Mouse (Mus musculus) forebrain, postnatal 0 days (tissue): ENCODE data around the gene Dock1. TPM values are rescaled to one million over a fixed set of nuclear protein-coding genes. Genes with fewer than 3 reads are reported as not detected.

Experiments
- ATAC-seq: fragments of 200-750 bp; cut with Nextera tagmentation; 2 replicates; pipeline ENCODE4 v1.8.0; 2017; ENCODE audit warnings: mild to moderate bottlenecking, moderate library complexity
- DNase-seq: peaks from one replicate; pipeline ENCODE4 v3.0.0-alpha.2; 2015
- H3K27ac ChIP-seq: fragments of 300-500 bp; sonication (generic); 2 replicates; pipeline ENCODE4 v1.5.1; 2014; ENCODE audit warnings: low read depth, mild to moderate bottlenecking, antibody characterized with exemption, low read length, moderate library complexity, mixed read lengths
- H3K27me3 ChIP-seq: fragments of 300-500 bp; sonication (generic); 2 replicates; pipeline ENCODE4 v1.6.1; 2014; ENCODE audit warnings: mild to moderate bottlenecking, low read length, mixed read lengths; ENCODE audit not compliant: insufficient read depth
- H3K36me3 ChIP-seq: fragments of 300-500 bp; sonication (generic); 2 replicates; pipeline ENCODE4 v1.6.1; 2014; ENCODE audit warnings: mild to moderate bottlenecking, moderate library complexity; ENCODE audit not compliant: insufficient read depth
- H3K4me1 ChIP-seq: fragments of 300-500 bp; sonication (generic); 2 replicates; pipeline ENCODE4 v1.6.1; 2014; ENCODE audit warnings: antibody characterized with exemption; ENCODE audit not compliant: insufficient read depth
- H3K4me2 ChIP-seq: fragments of 300-500 bp; sonication (generic); 2 replicates; pipeline ENCODE4 v1.6.1; 2014; ENCODE audit warnings: low read depth, mild to moderate bottlenecking, moderate library complexity
- H3K4me3 ChIP-seq: fragments of 300-500 bp; sonication (generic); 2 replicates; pipeline ENCODE4 v1.5.1; 2014; ENCODE audit warnings: low read depth, low read length, mixed read lengths
- H3K9ac ChIP-seq: fragments of 300-500 bp; sonication (generic); 2 replicates; pipeline ENCODE4 v1.6.1; 2014; ENCODE audit warnings: mild to moderate bottlenecking
- H3K9me3 ChIP-seq: fragments of 300-500 bp; sonication (generic); 2 replicates; pipeline ENCODE4 v1.6.1; 2016; ENCODE audit warnings: low read length
- CTCF ChIP-seq: sonication (generic); IDR thresholded peaks from 2 replicates; pipeline ENCODE4 v1.5.1; 2016; ENCODE audit warnings: antibody characterized with exemption, control low read depth, low read depth
- WGBS: fragments of 180-500 bp; shearing (Covaris S2); extraction: QIAGEN DNeasy Blood & Tissue Kit; methylation state at CpG from one replicate; pipeline ENCODE4 v1.1.7; 2014; 5-methylcytosine and 5-hydroxymethylcytosine counted together
- polyA plus RNA-seq: library from polyadenylated mRNA; unstranded; fragments of >200 nt; fragmentation: Nextera tagmentation; extraction: Ambion mirVana; gene quantifications from 2 replicates; pipeline ENCODE4 v1.2.1, GENCODE M21; 2015
- total RNA-seq: library from RNA; depleted of rRNA; stranded (reverse); fragments of >200 nt; gene quantifications from 2 replicates; pipeline ENCODE4 v1.2.3, GENCODE M21; 2014

Gene Dock1
- total and polyA plus RNA-seq, 2 experiments from 2014 or later = 5.5 to 12.6 TPM

DNA sequence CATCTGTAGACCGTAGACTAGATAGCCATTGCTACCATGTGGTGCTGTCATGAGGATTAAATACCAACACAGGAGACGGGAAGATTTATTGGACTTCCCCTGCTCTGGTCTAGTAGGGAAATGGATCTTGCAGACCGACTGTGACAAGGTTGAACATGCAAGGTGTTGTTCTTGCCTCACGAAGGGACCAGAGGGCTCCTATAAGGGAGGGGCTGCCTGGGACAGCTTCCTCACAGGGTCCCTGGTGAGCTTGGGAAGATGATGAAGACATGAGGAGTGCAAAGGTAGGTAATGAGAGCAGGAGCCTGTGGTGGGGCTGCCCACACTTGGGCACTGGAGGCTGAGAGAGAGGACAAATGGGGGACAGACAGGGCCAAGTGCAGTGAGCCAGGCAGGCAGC lies 25.0 kb downstream of the Dock1 start:
- H3K27ac ChIP-seq = no peak overlapping the region
- DNase-seq = no peak
- H3K4me1 ChIP-seq = no peaks in the 10 kb centered on the region
- no peak overlapping the region for H3K4me2 ChIP-seq
- no peak for TF ChIP-seq CTCF
- no peaks in the 10 kb centered on the region for H3K27me3 ChIP-seq
- WGBS = 96% methylated on average over 4 of the region's 4 CpGs
- no peak overlapping the region for H3K9ac ChIP-seq
- no peaks in the 10 kb centered on the region for H3K36me3 ChIP-seq
- no peak for ATAC-seq
- H3K4me3 ChIP-seq = no peak overlapping the region
- no peaks in the 10 kb centered on the region for H3K9me3 ChIP-seq

DNA sequence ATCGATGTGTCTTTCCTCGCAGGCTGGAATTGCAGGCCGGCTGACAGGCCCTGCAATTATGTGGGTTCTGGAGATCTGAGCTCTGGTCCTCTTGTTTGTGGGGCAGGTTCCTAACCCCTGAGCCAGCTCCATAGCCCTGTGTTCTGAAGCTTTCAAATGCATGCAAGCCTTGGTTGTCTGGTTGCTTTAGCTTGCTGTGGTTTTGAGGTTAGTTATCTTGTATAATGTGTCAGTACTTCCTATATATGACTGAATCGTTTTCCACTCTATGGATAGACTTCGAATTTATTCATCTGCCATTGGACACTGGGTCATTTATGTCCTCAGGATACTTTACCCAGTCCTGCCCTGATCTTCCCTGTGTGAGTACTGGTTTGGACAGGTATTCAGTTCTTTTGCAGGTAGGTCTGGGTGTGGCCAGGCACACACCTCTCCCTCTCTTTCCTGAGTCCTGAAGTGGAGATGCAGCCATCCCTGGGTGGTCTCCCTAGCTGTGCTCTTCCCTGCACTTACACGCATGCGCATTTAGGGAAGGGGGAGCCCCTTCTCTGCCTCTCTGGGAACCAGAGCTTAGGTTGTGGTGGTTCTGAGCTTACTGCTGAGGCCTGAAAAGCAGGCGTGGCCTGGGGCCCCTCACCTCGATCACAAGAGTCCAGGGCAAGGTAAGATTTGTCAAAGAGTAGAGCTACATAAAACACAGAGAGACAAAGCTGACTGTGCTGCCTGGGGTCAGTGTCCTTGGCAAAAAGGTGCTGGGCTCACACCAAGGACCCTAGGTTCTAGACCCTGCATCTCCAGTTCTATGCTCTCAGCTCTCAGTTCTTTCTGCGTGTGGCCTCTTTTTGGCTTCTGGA lies 25.9 kb downstream of the Dock1 start:
- Histone ChIP-seq H3K27ac (no peak overlapping the region), H3K4me3 (no peak overlapping the region), H3K4me2 (no peak overlapping the region), H3K9me3 (no peaks in the 10 kb centered on the region), H3K4me1 (no peaks in the 10 kb centered on the region), H3K27me3 (no peaks in the 10 kb centered on the region), H3K9ac (no peak overlapping the region), H3K36me3 (no peaks in the 10 kb centered on the region)
- WGBS = 85% methylated on average over 10 of the region's 10 CpGs
- DNase-seq (no peak), ATAC-seq (no peak)
- TF ChIP-seq CTCF = no peak

DNA sequence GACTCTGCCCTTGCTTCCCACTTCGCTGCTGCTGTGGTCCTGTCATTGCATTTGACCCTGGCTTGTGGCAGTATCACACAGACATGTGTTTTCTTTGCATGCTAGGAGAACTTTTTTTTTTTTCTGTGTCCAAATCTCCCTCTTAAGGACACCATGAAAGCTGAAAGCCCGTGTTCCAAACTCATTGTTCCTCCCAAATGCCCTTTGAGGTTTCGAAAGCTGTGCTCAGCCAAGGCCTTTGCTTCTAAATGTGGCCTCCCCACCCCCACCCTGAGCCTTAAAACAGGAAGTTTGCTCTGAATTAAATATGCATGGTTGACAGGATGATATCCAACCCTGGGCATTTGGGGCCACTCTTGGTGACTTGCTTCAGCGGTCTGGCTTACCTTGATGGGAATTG lies 27.0 kb downstream of the Dock1 start:
- no peak for ATAC-seq
- TF ChIP-seq CTCF = no peak
- H3K4me2 ChIP-seq = no peak overlapping the region
- no peaks in the 10 kb centered on the region for H3K4me1 ChIP-seq
- no peak overlapping the region for H3K4me3 ChIP-seq
- no peaks in the 10 kb centered on the region for H3K36me3 ChIP-seq
- 73% methylated on average over 4 of the region's 4 CpGs for WGBS
- H3K9ac ChIP-seq = no peak overlapping the region
- H3K9me3 ChIP-seq = no peaks in the 10 kb centered on the region
- no peak for DNase-seq
- H3K27ac ChIP-seq = no peak overlapping the region
- H3K27me3 ChIP-seq = no peaks in the 10 kb centered on the region

DNA sequence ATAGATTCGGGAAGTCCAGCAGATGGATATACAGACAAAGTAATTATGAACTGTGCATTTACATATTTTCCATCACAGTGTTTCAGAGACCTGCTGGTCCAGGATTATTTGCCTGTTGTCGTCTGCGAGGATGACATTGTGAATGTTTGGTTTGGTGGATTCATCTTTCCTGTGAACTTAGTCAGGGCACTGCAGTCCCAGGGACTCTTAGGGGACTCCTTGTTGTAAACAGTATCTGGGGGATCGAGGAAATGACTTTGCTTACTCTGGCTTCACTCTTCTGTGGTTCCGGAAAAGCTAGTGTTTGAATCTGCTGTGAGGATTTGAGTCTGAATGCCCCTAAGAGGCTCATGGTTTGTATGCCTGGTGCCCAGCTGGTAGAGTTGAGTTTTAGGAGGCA lies 27.8 kb downstream of the Dock1 start:
- H3K9ac ChIP-seq = no peak overlapping the region
- 90% methylated on average over 5 of the region's 5 CpGs for WGBS

DNA sequence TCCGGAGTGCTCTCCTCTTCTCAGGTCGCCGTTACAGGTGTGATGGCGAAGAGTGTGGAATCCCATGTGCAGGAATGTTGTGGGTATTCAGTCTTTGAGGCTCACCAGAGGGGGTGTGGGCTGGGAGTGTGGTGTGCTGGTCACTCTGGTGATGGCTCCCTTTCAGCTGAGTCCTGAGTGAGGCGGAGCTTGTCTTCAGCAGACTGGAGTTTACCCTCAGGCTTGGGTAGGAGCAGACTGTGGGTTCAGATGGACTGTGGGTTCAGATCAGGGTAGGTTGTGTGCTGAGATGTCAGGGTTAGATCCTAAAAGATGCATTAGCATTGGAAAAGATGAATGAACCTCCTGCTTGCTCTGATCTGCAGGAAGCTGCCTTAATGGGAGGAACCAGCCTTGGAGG lies 29.5 kb downstream of the Dock1 start:
- no peaks in the 10 kb centered on the region for H3K36me3 ChIP-seq
- no peaks in the 10 kb centered on the region for H3K9me3 ChIP-seq
- no peak for TF ChIP-seq CTCF
- no peak overlapping the region for H3K4me2 ChIP-seq
- DNase-seq (no peak), ATAC-seq (no peak)
- no peak overlapping the region for H3K9ac ChIP-seq
- WGBS = 77% methylated on average over 5 of the region's 5 CpGs
- H3K4me3 ChIP-seq = no peak overlapping the region
- no peaks in the 10 kb centered on the region for H3K27me3 ChIP-seq
- H3K4me1 ChIP-seq = no peaks in the 10 kb centered on the region
- no peak overlapping the region for H3K27ac ChIP-seq

More for the DNA sequence above, 27.8 kb downstream of the Dock1 start:
- Histone ChIP-seq H3K27ac (no peak overlapping the region), H3K4me1 (no peaks in the 10 kb centered on the region), H3K27me3 (no peaks in the 10 kb centered on the region), H3K4me2 (no peak overlapping the region), H3K36me3 (no peaks in the 10 kb centered on the region), H3K4me3 (no peak overlapping the region), H3K9me3 (no peaks in the 10 kb centered on the region)
- ATAC-seq (no peak), DNase-seq (no peak)
- no peak for TF ChIP-seq CTCF

DNA sequence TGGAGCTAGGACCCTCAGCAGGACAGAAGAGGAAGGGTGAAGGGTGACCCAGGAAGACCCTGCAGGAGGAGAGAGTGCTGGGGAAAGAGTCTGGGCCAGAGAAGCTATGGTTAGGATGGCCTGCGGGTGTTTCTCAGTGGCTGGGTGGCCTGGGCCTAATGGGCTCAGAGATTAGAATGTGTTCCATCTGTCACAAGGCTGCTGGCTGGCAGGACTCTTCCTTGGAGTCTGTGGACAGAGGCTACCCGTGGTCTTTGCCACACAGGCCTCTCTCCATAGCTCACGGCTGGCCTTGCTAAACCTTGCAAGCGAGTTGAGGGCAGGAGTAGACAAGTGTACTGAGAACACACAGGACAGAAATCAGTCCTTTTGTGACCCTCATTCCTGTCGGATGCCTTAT lies 32.0 kb downstream of the Dock1 start:
- Histone ChIP-seq H3K36me3 (no peaks in the 10 kb centered on the region), H3K27me3 (no peaks in the 10 kb centered on the region), H3K27ac (no peak overlapping the region), H3K4me1 (no peaks in the 10 kb centered on the region), H3K9ac (no peak overlapping the region), H3K9me3 (no peaks in the 10 kb centered on the region), H3K4me3 (no peak overlapping the region), H3K4me2 (no peak overlapping the region)
- 82% methylated on average over 5 of the region's 5 CpGs for WGBS
- no peak for DNase-seq
- ATAC-seq = no peak
- no peak for TF ChIP-seq CTCF

DNA sequence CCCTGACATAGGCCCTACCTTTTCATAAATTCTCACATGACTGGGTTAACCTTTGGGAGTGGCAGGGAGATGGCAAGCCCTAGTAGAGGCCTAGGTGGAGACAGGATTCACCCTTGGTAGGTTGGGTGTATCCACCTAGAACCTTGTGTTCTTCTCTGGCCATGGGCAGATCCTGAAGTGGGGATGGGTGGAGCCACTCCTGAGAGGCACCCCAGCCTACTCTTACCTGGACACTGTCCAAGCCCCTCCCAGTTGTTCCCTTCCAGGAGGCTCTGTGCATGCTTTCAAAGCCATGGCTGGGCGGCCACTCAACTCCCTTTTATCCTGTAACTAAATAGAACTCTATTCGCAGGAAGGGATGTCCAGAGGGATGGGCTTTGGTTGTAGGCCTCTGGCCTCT lies 33.2 kb downstream of the Dock1 start:
- Histone ChIP-seq H3K9ac (no peak overlapping the region), H3K4me2 (no peak overlapping the region), H3K36me3 (no peaks in the 10 kb centered on the region), H3K27me3 (no peaks in the 10 kb centered on the region), H3K9me3 (no peaks in the 10 kb centered on the region), H3K27ac (no peak overlapping the region), H3K4me1 (no peaks in the 10 kb centered on the region), H3K4me3 (no peak overlapping the region)
- DNase-seq = no peak
- TF ChIP-seq CTCF = no peak
- ATAC-seq = no peak
- 76% methylated on average over 2 of the region's 2 CpGs for WGBS
